17 mouse cellular contexts compared by ENCODE assay signal in the genomic region with DNA sequence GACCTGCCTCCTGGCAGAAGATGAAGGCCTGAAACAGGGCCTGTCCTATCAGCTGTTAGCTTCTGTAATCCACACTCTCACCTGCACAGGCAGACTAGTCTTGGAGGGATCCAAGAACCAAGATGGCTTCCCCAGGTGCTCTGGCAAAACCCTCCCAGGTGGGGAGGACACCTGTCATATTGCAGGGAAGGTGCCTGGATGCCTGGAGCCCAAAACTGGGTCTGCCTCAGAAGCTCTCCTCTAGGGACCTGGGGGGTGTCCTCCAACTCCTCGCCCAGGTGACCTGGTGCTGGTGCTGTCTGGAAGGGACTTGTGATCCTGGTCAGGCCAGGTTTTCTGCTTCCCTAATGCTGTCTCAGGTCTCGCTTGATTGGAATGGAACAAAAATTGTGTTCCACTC.
DNase-seq lines count a peak whose midpoint lies in the region; TF ChIP-seq lines count a peak whose summit lies in the region.
"Had no signal": no experiment of that assay in that cellular context is flagged by ENCODE, and none has a peak within 500 bp of the region (broad histone marks: within the 10 kb centered on the region; RNA-seq: fewer than 3 reads in every experiment).

No protein-coding gene starts in this region.

- no peak for TF ChIP-seq CTCF in kidney, adult 2 months (conservative IDR thresholded peaks at IDR 0.05; ENCODE audit: insufficient read depth, insufficient read length, low read depth, low read length)

- H3K27me3 ChIP-seq in kidney, adult 2 months (replicated peaks; ENCODE audit: control insufficient read depth, insufficient read depth, low read length) = no peaks in the 10 kb centered on the region
- H3K27me3 ChIP-seq: CH12.LX, Patski had no signal

- H3K36me3 ChIP-seq in kidney, adult 2 months (ENCODE audit: control insufficient read depth, insufficient read depth, low read length) = no peaks in the 10 kb centered on the region
- H3K36me3 ChIP-seq: G1E had no signal

- no peak overlapping the region for H3K4me3 ChIP-seq in kidney, adult 2 months (ENCODE audit: insufficient read depth, low read depth, low read length)

- no peaks in the 10 kb centered on the region for H3K4me1 ChIP-seq in kidney, adult 2 months (ENCODE audit: control insufficient read depth, insufficient read depth, low read length)

- H3K27ac ChIP-seq in kidney, adult 2 months (ENCODE audit: insufficient read depth, low read depth, low read length) = peak overlapping the region; percentile 20; the same call in 1 of the 2 replicates

- DNase-seq in heart, adult 11 months = peak; percentile 86
- no peak for DNase-seq in heart, postnatal 4 days
- DNase-seq in kidney, adult 2 months = no peak
- DNase-seq in kidney, adult 8-10 months = no peak
- DNase-seq: adrenal gland, adult 2 months; adrenal gland, adult 8-10 months; adrenal gland, postnatal 10 days; adrenal gland, postnatal 14 days; adrenal gland, postnatal 25 days; adrenal gland, postnatal 36 days; B cell, adult 2 months; cerebellum, adult 11 months; cerebellum, adult 11-12 months; cerebellum, adult 18-20 months had no signal

- no peak for TF ChIP-seq POLR2A in kidney, adult 2 months (IDR thresholded peaks at IDR 0.05; ENCODE audit: low read depth, low read length)

- WGBS in kidney, adult 2 months = 81% methylated on average over 2 of the region's 2 CpGs
